Mouse (Mus musculus) spleen, postnatal 10 days (tissue): ENCODE results near the gene Ppard.
A peak's percentile ranks its signal among the peaks of the same experiment; 100 is the strongest.

ENCODE experiments used
- DNase-seq, 2 experiments: peaks; one replicate each; pipeline ENCODE4 v3.0.0; 2021 to 2022; ENCODE audit warnings: low spot score in 2 of 2

The Ppard gene

GRCm38 (mm10) chr17:28281866-28282441 lies 49.5 kb downstream of the Ppard start:
- no peak for DNase-seq

- no peak for DNase-seq
These were observed 50.7 kb downstream of the Ppard start for GRCm38 (mm10) chr17:28283199-28283598.

GRCm38 (mm10) chr17:28286133-28286532 lies 53.6 kb downstream of the Ppard start:
- DNase-seq, result no peak

GRCm38 (mm10) chr17:28286964-28287363 lies 54.5 kb downstream of the Ppard start:
- no peak for DNase-seq

- no peak for DNase-seq
These were observed 55.1 kb downstream of the Ppard start for GRCm38 (mm10) chr17:28287578-28287977.

GRCm38 (mm10) chr17:28287980-28288379 lies 55.5 kb downstream of the Ppard start:
- peak in 1 of 2 experiments; percentile 43 for DNase-seq

- no peak for DNase-seq
These were observed 57.8 kb downstream of the Ppard start for GRCm38 (mm10) chr17:28290262-28290661.

GRCm38 (mm10) chr17:28290671-28291070 lies 58.2 kb downstream of the Ppard start:
- DNase-seq, result no peak

- no peak for DNase-seq
These were observed 58.8 kb downstream of the Ppard start for GRCm38 (mm10) chr17:28291346-28291745.

GRCm38 (mm10) chr17:28293716-28294115 lies 61.2 kb downstream of the Ppard start:
- DNase-seq, result no peak

- no peak for DNase-seq
These were observed 62.2 kb downstream of the Ppard start for GRCm38 (mm10) chr17:28294449-28295333.

GRCm38 (mm10) chr17:28298888-28299287 lies 66.4 kb downstream of the Ppard start:
- no peak for DNase-seq

- no peak for DNase-seq
These were observed 67.3 kb downstream of the Ppard start for GRCm38 (mm10) chr17:28299669-28300320.

- no peak for DNase-seq
These were observed 67.8 kb downstream of the Ppard start for GRCm38 (mm10) chr17:28300323-28300722.

GRCm38 (mm10) chr17:28300850-28301249 lies 68.3 kb downstream of the Ppard start:
- no peak for DNase-seq

GRCm38 (mm10) chr17:28305172-28305571 lies 72.7 kb downstream of the Ppard start:
- DNase-seq, result no peak

- DNase-seq, result peak; percentile 85 to 92
These were observed 76.0 kb downstream of the Ppard start for GRCm38 (mm10) chr17:28308297-28309195.

GRCm38 (mm10) chr17:28310831-28311230 lies 78.3 kb downstream of the Ppard start:
- DNase-seq, result no peak

GRCm38 (mm10) chr17:28311366-28312132 lies 79.0 kb downstream of the Ppard start:
- DNase-seq, result no peak
